Mouse (Mus musculus) MEL (cell line): ENCODE results near the gene Otogl. TPM values are rescaled to one million over a fixed set of nuclear protein-coding genes. Genes with fewer than 3 reads are reported as not detected.

Experiments used
- DNase-seq: peaks from one replicate; pipeline ENCODE4 v3.0.0; 2011; ENCODE audit warnings: low read depth, low spot score
- H3K27ac ChIP-seq: 2 replicates; pipeline ENCODE4 v1.5.1; 2012; ENCODE audit warnings: low read depth, mild to moderate bottlenecking, control low read depth, low read length, moderate library complexity; ENCODE audit not compliant: control insufficient read depth
- H3K27me3 ChIP-seq, 2 experiments: fragments of 150-350 bp in 1 of 2; sonication (generic) in 1 of 2; 2 replicates each; pipeline ENCODE4 v1.6.1; 2012; ENCODE audit warnings: low read length in 2 of 2, mild to moderate bottlenecking in 2 of 2, improper control_type of control experiment in 1 of 2, moderate library complexity in 1 of 2; ENCODE audit not compliant: insufficient read depth in 2 of 2, control insufficient read depth in 1 of 2
- H3K36me3 ChIP-seq, 2 experiments: 2 replicates each; pipeline ENCODE4 v1.6.1; 2012 to 2014; ENCODE audit warnings: low read length in 2 of 2, improper control_type of control experiment in 1 of 2, inconsistent platforms in 1 of 2, mild to moderate bottlenecking in 1 of 2; ENCODE audit not compliant: insufficient read depth in 2 of 2, control insufficient read depth in 1 of 2
- H3K4me1 ChIP-seq, 2 experiments: fragments of 150-350 bp in 1 of 2; sonication (generic) in 1 of 2; 2 replicates each; pipeline ENCODE4 v1.6.1; 2012; ENCODE audit warnings: low read length in 2 of 2, improper control_type of control experiment in 1 of 2, mild to moderate bottlenecking in 1 of 2; ENCODE audit not compliant: insufficient read depth in 2 of 2, control insufficient read depth in 1 of 2
- H3K4me3 ChIP-seq, 2 experiments: fragments of 150-350 bp in 1 of 2; sonication (generic) in 1 of 2; 2 replicates each; pipeline ENCODE4 v1.5.1; 2012; ENCODE audit warnings: low read depth in 2 of 2, low read length in 2 of 2, mild to moderate bottlenecking in 2 of 2, moderate library complexity in 2 of 2, control low read depth in 1 of 2, improper control_type of control experiment in 1 of 2; ENCODE audit not compliant: control insufficient read depth in 1 of 2, insufficient read depth in 1 of 2
- H3K79me2 ChIP-seq: 2 replicates; pipeline ENCODE4 v1.6.1; 2012; ENCODE audit warnings: mild to moderate bottlenecking, low read length, moderate library complexity; ENCODE audit not compliant: control insufficient read depth, poor library complexity, insufficient read depth
- H3K9ac ChIP-seq: 2 replicates; pipeline ENCODE4 v1.6.1; 2012; ENCODE audit warnings: low read depth, mild to moderate bottlenecking, control low read depth, low read length, moderate library complexity; ENCODE audit not compliant: control insufficient read depth, poor library complexity, severe bottlenecking
- H3K9me3 ChIP-seq: fragments of 150-350 bp; sonication (generic); replicated peaks from 2 replicates; pipeline ENCODE4 v1.6.1; 2012; ENCODE audit warnings: mild to moderate bottlenecking, low read length, improper control_type of control experiment, moderate library complexity; ENCODE audit not compliant: insufficient read depth
- BHLHE40 ChIP-seq: IDR thresholded peaks from 2 replicates; pipeline ENCODE4 v1.6.1; 2012; ENCODE audit warnings: low read depth, mild to moderate bottlenecking, inconsistent platforms, low read length, improper control_type of control experiment, borderline replicate concordance
- GABPA ChIP-seq: IDR thresholded peaks from 2 replicates; pipeline ENCODE4 v1.6.1; 2012; ENCODE audit warnings: low read depth, mild to moderate bottlenecking, inconsistent platforms, low read length, improper control_type of control experiment, moderate library complexity
- GATA1 ChIP-seq: IDR thresholded peaks from 2 replicates; pipeline ENCODE4 v1.6.1; 2011; ENCODE audit warnings: low read depth, low read length, improper control_type of control experiment
- KAT2A ChIP-seq: conservative IDR thresholded peaks from 2 replicates; pipeline ENCODE4 v1.6.1; 2012; ENCODE audit warnings: low read depth, low read length, improper control_type of control experiment, inconsistent platforms
- MAZ ChIP-seq: IDR thresholded peaks from 2 replicates; pipeline ENCODE4 v1.6.1; 2012; ENCODE audit warnings: low read depth, mild to moderate bottlenecking, inconsistent platforms, low read length, improper control_type of control experiment
- MXI1 ChIP-seq: IDR thresholded peaks from 2 replicates; pipeline ENCODE4 v1.6.1; 2011; ENCODE audit warnings: mild to moderate bottlenecking, low read depth, low read length, improper control_type of control experiment
- MYC ChIP-seq: IDR thresholded peaks from 2 replicates; pipeline ENCODE4 v1.6.1; 2011; ENCODE audit warnings: low read depth, mild to moderate bottlenecking, low read length, improper control_type of control experiment, moderate library complexity
- RCOR1 ChIP-seq: IDR thresholded peaks from 2 replicates; pipeline ENCODE4 v1.6.1; 2012; ENCODE audit warnings: low read depth, mild to moderate bottlenecking, inconsistent platforms, low read length, improper control_type of control experiment
- SMC3 ChIP-seq: IDR thresholded peaks from 2 replicates; pipeline ENCODE4 v1.6.1; 2011; ENCODE audit warnings: low read depth, low read length, improper control_type of control experiment
- TAL1 ChIP-seq: IDR thresholded peaks from 2 replicates; pipeline ENCODE4 v1.6.1; 2012; ENCODE audit warnings: mild to moderate bottlenecking, inconsistent platforms, low read length, moderate library complexity, mixed read lengths
- TCF12 ChIP-seq: IDR thresholded peaks from 2 replicates; pipeline ENCODE4 v1.6.1; 2014; ENCODE audit warnings: low read depth, mild to moderate bottlenecking, inconsistent platforms, low read length, improper control_type of control experiment, moderate library complexity
- USF1 ChIP-seq: IDR thresholded peaks from 2 replicates; pipeline ENCODE4 v1.6.1; 2014; ENCODE audit warnings: low read depth, mild to moderate bottlenecking, inconsistent platforms, low read length, improper control_type of control experiment, moderate library complexity
- ZC3H11A ChIP-seq: IDR thresholded peaks from 2 replicates; pipeline ENCODE4 v1.6.1; 2012; ENCODE audit warnings: low read depth, mild to moderate bottlenecking, inconsistent platforms, low read length, improper control_type of control experiment
- ZKSCAN1 ChIP-seq: IDR thresholded peaks from 2 replicates; pipeline ENCODE4 v1.6.1; 2012; ENCODE audit warnings: low read depth, mild to moderate bottlenecking, inconsistent platforms, low read length, improper control_type of control experiment, moderate library complexity
- ZMIZ1 ChIP-seq: IDR thresholded peaks from 2 replicates; pipeline ENCODE4 v1.6.1; 2012; ENCODE audit warnings: low read depth, mild to moderate bottlenecking, inconsistent platforms, low read length, improper control_type of control experiment, moderate library complexity
- ZNF384 ChIP-seq: IDR thresholded peaks from 2 replicates; pipeline ENCODE4 v1.6.1; 2012; ENCODE audit warnings: low read depth, mild to moderate bottlenecking, inconsistent platforms, low read length, improper control_type of control experiment
- polyA plus RNA-seq, 2 experiments: library from polyadenylated mRNA; stranded (reverse) in 1 of 2; unstranded in 1 of 2; fragments of >175 nt in 1 of 2; fragments of >200 nt in 1 of 2; gene quantifications; 2 replicates each; pipeline versions ENCODE4 v1.2.1 to v1.2.4; 2012; ENCODE audit warnings: low replicate concordance in 2 of 2, low read depth in 1 of 2; ENCODE audit not compliant: insufficient read length in 2 of 2, insufficient read depth in 1 of 2, missing spikeins in 1 of 2
- total RNA-seq: library from RNA; depleted of rRNA; stranded (reverse); fragments of 300-350 nt; gene quantifications from 2 replicates; pipeline ENCODE4 v1.2.3, GENCODE M21; 2012

The Otogl gene
- total and polyA plus RNA-seq, 3 experiments, result not detected

DNA sequence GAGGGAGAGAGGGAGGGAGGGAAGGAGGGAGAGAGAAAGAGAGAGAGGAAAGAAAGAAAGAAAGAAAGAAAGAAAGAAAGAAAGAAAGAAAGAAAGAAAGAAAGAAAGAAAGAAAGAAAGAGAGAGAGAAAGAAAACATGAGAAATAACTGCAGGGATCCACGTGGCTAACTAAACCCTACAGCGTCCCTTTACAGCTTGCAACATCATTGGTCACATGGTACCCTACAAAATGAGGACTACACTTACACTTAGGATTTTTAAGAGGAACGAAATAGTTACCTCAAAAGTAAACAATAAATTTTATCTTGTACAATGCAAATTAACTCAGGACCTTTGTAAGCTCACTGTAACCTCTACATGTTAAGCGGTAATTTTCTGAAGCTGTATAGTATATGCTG, 15.8 kb downstream of the Otogl start:
- H3K4me3 ChIP-seq, result no peak overlapping the region
- H3K9me3 ChIP-seq, result no peaks in the 10 kb centered on the region
- H3K27me3 ChIP-seq, result no peaks in the 10 kb centered on the region
- no peak overlapping the region for H3K9ac ChIP-seq
- H3K4me1 ChIP-seq, result no peaks in the 10 kb centered on the region
- H3K27ac ChIP-seq, result no peak overlapping the region
- H3K36me3 ChIP-seq, result no peaks in the 10 kb centered on the region
- DNase-seq, result no peak
- TF ChIP-seq ZMIZ1, result no peak
- TF ChIP-seq MXI1, result no peak
- TF ChIP-seq TCF12, result no peak
- TF ChIP-seq ZNF384, result no peak
- no peak for TF ChIP-seq ZC3H11A
- TF ChIP-seq, all 39 proteins: peak for 0
- H3K79me2 ChIP-seq, result no peaks in the 10 kb centered on the region

DNA sequence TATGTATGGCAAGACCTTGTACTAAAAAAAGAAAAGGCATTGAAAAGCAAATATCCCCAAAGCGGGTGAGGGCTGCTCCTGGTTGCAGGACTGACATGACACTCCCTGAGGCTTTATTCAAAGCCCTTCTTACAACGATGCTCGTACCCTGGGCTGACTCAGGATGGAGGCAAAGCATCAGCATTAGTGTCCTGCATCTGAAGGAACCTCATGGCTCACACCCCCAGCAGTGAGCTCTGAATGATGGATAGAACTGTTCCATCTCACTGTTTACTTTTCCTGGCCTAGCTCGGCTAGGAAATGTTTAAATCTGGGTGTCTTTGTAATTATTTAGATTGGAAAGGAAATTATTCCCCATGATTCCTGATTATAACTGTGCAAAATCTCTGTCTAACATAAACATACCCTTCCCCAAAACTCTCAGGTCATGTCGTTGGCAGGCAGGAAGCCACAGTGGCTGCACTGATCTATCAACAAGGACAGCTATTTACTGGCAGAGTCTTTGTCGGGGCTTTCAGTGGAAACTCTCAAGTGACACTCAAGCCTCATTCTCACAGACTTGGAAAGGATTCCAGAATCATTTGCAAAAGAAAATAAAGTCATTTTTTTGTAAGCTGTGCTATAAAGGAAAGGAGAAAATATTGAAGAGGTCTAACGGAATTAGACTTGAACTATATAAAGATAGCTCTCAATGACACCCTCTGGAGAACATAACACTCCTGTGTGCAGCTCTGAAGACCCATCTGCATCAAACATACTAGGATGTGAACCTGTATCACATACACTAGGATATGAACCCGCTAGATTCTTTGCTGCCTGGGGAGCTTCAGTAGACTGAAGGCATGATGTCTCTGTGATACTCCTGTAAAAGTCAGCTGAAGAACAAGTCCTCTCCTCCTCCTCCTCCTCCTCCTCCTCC, 17.0 kb downstream of the Otogl start:
- Histone ChIP-seq H3K9me3 (no peaks in the 10 kb centered on the region), H3K4me3 (no peak overlapping the region), H3K4me1 (no peaks in the 10 kb centered on the region), H3K36me3 (no peaks in the 10 kb centered on the region), H3K27ac (no peak overlapping the region), H3K27me3 (no peaks in the 10 kb centered on the region), H3K79me2 (no peaks in the 10 kb centered on the region), H3K9ac (no peak overlapping the region)
- TF ChIP-seq RCOR1 (no peak), TAL1 (no peak), MAZ (no peak)
- DNase-seq, result no peak

DNA sequence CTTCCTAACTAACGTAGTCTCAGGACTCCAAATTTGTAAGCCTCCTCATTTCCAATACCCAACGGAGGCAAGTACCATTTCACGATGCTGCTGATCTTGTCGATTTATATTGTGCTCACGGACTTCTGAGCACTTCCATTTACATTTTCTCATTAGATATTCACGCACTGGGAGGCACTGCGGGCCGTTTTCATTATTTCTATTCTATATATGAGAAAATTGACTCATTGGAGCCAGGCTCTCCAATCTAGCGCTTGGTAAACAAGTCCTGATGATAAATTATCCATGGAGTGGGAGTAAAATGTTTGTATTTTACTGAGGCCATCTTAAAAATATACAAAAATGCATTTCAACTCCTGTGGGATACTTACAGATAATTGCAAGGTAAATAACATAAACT, 21.5 kb downstream of the Otogl start:
- H3K79me2 ChIP-seq, result no peaks in the 10 kb centered on the region
- no peaks in the 10 kb centered on the region for H3K4me1 ChIP-seq
- TF ChIP-seq BHLHE40, result no peak
- TF ChIP-seq MYC, result no peak
- TF ChIP-seq ZKSCAN1, result no peak
- TF ChIP-seq GATA1, result no peak
- TF ChIP-seq ZNF384, result no peak
- no peak for TF ChIP-seq USF1
- no peak for TF ChIP-seq SMC3
- TF ChIP-seq RCOR1, result no peak
- no peak for TF ChIP-seq GABPA
- TF ChIP-seq TCF12, result no peak
- no peak for TF ChIP-seq KAT2A
- no peak for TF ChIP-seq ZC3H11A
- H3K9me3 ChIP-seq, result no peaks in the 10 kb centered on the region
- H3K27me3 ChIP-seq, result no peaks in the 10 kb centered on the region
- DNase-seq, result no peak
- H3K27ac ChIP-seq, result no peak overlapping the region
- no peak overlapping the region; a peak in 1 of 4 replicates for H3K4me3 ChIP-seq
- no peak overlapping the region for H3K9ac ChIP-seq
- H3K36me3 ChIP-seq, result no peaks in the 10 kb centered on the region
